Mouse (Mus musculus) megakaryocyte-erythroid progenitor cell, adult 5-6 weeks (primary cell): Measurements from ENCODE around the gene Zdhhc19. TPM values are rescaled to one million over a fixed set of nuclear protein-coding genes. Genes with fewer than 3 reads are reported as not detected.

Experiments used
- ATAC-seq: replicated peaks from 2 replicates; pipeline ENCODE4 v1.8.0; 2016; ENCODE audit warnings: mild to moderate bottlenecking, inconsistent platforms; ENCODE audit not compliant: severe bottlenecking, poor library complexity, low FRiP score, low TSS enrichment
- total RNA-seq, 2 experiments: library from RNA; stranded (forward) in 1 of 2; stranded (reverse) in 1 of 2; fragments of 200-1000, 215-1000 nt in 1 of 2; fragments of >200 nt in 1 of 2; fragmentation: Nextera tagmentation in 1 of 2; gene quantifications; 2 replicates each; pipeline ENCODE4 v1.2.3; 2014 to 2017

Zdhhc19 gene
- 1.2 TPM in 1 of 2 replicates, not detected in the other for total RNA-seq (2014; fragmentation: Nextera tagmentation)
- not detected in 2 replicates for total RNA-seq (2017)

GRCm38 (mm10) chr16:32495965-32496364 lies at the start of gene Zdhhc19:
Gene Zdhhc19, plus strand, starts transcription at chr16:32496265.
- no peak for ATAC-seq

GRCm38 (mm10) chr16:32446563-32447138 lies 49.4 kb upstream of the Zdhhc19 start:
- no peak for ATAC-seq

GRCm38 (mm10) chr16:32449665-32450064 lies 46.4 kb upstream of the Zdhhc19 start:
- peak; percentile 92 for ATAC-seq

- no peak for ATAC-seq
Observed at GRCm38 (mm10) chr16:32450133-32450532, 45.9 kb upstream of the Zdhhc19 start.

- no peak for ATAC-seq
Observed at GRCm38 (mm10) chr16:32453102-32453501, 43.0 kb upstream of the Zdhhc19 start.

GRCm38 (mm10) chr16:32454646-32455045 lies 41.4 kb upstream of the Zdhhc19 start:
- no peak for ATAC-seq

- ATAC-seq = no peak
Observed at GRCm38 (mm10) chr16:32456086-32456485, 40.0 kb upstream of the Zdhhc19 start.

- no peak for ATAC-seq
Observed at GRCm38 (mm10) chr16:32456761-32457160, 39.3 kb upstream of the Zdhhc19 start.

GRCm38 (mm10) chr16:32457589-32458386 lies 38.3 kb upstream of the Zdhhc19 start:
- ATAC-seq = peak; percentile 85

GRCm38 (mm10) chr16:32460518-32460917 lies 35.5 kb upstream of the Zdhhc19 start:
- no peak for ATAC-seq

- no peak for ATAC-seq
Observed at GRCm38 (mm10) chr16:32461713-32462112, 34.4 kb upstream of the Zdhhc19 start.

GRCm38 (mm10) chr16:32462950-32463349 lies 33.1 kb upstream of the Zdhhc19 start:
- no peak for ATAC-seq

- peak; percentile 85 for ATAC-seq
Observed at GRCm38 (mm10) chr16:32463426-32463825, 32.6 kb upstream of the Zdhhc19 start.

- no peak for ATAC-seq
Observed at GRCm38 (mm10) chr16:32464908-32465307, 31.2 kb upstream of the Zdhhc19 start.

GRCm38 (mm10) chr16:32468488-32468887 lies 27.6 kb upstream of the Zdhhc19 start:
- no peak for ATAC-seq

- ATAC-seq = 0 out of 2 replicates have a peak, but pooled peaks have one; percentile 25
Observed at GRCm38 (mm10) chr16:32469404-32470105, 26.5 kb upstream of the Zdhhc19 start.

GRCm38 (mm10) chr16:32472276-32473015 lies 23.6 kb upstream of the Zdhhc19 start:
- ATAC-seq = no peak

GRCm38 (mm10) chr16:32477315-32477714 lies 18.8 kb upstream of the Zdhhc19 start:
- no peak for ATAC-seq

- ATAC-seq = no peak
Observed at GRCm38 (mm10) chr16:32479415-32479814, 16.6 kb upstream of the Zdhhc19 start.

GRCm38 (mm10) chr16:32484431-32484871 lies 11.6 kb upstream of the Zdhhc19 start:
- ATAC-seq = no peak
